Mouse (Mus musculus): ENCODE measurements around the gene Pan3.

Pan3 gene

GRCm38 (mm10) chr5:147429535-147430305 is at the start of gene Pan3:
TSS of gene Pan3 (plus strand) at chr5:147430161.
- peak; percentile 91 for DNase-seq (ENCODE audit: low read depth, low spot score)

GRCm38 (mm10) chr5:147381396-147381795 is 48.6 kb upstream of the Pan3 start:
- DNase-seq (ENCODE audit: low read depth, low spot score), result peak; percentile 78

GRCm38 (mm10) chr5:147386865-147387264 is 43.1 kb upstream of the Pan3 start:
- DNase-seq (ENCODE audit: low read depth, low spot score), result no peak

GRCm38 (mm10) chr5:147388376-147389008 is 41.5 kb upstream of the Pan3 start:
- no peak for DNase-seq (ENCODE audit: low read depth, low spot score)

- DNase-seq (ENCODE audit: low read depth, low spot score), result no peak
Measured at GRCm38 (mm10) chr5:147389052-147389451, 40.9 kb upstream of the Pan3 start.

- DNase-seq (ENCODE audit: low read depth, low spot score), result no peak
Measured at GRCm38 (mm10) chr5:147390772-147391171, 39.2 kb upstream of the Pan3 start.

GRCm38 (mm10) chr5:147392667-147393213 is 37.2 kb upstream of the Pan3 start:
- DNase-seq (ENCODE audit: low read depth, low spot score), result no peak

GRCm38 (mm10) chr5:147395050-147395449 is 34.9 kb upstream of the Pan3 start:
- DNase-seq (ENCODE audit: low read depth, low spot score), result no peak

GRCm38 (mm10) chr5:147399843-147400504 is 30.0 kb upstream of the Pan3 start, which contains the start of gene Flt3:
TSS of gene Flt3 (minus strand) at chr5:147400489.
- DNase-seq (ENCODE audit: low read depth, low spot score), result peak; percentile 26

- no peak for DNase-seq (ENCODE audit: low read depth, low spot score)
Measured at GRCm38 (mm10) chr5:147400505-147400979, 29.4 kb upstream of the Pan3 start.

GRCm38 (mm10) chr5:147401024-147401423 is 28.9 kb upstream of the Pan3 start:
- no peak for DNase-seq (ENCODE audit: low read depth, low spot score)

GRCm38 (mm10) chr5:147402505-147402904 is 27.5 kb upstream of the Pan3 start:
- DNase-seq (ENCODE audit: low read depth, low spot score), result peak; percentile 55

GRCm38 (mm10) chr5:147406135-147406534 is 23.8 kb upstream of the Pan3 start:
- no peak for DNase-seq (ENCODE audit: low read depth, low spot score)

GRCm38 (mm10) chr5:147408731-147409130 is 21.2 kb upstream of the Pan3 start:
- no peak for DNase-seq (ENCODE audit: low read depth, low spot score)

- DNase-seq (ENCODE audit: low read depth, low spot score), result no peak
Measured at GRCm38 (mm10) chr5:147410585-147410984, 19.4 kb upstream of the Pan3 start.

- DNase-seq (ENCODE audit: low read depth, low spot score), result no peak
Measured at GRCm38 (mm10) chr5:147417986-147418385, 12.0 kb upstream of the Pan3 start.

GRCm38 (mm10) chr5:147418394-147419121 is 11.4 kb upstream of the Pan3 start:
- DNase-seq (ENCODE audit: low read depth, low spot score), result no peak

GRCm38 (mm10) chr5:147423612-147424011 is 6.3 kb upstream of the Pan3 start:
- no peak for DNase-seq (ENCODE audit: low read depth, low spot score)

- no peak for DNase-seq (ENCODE audit: low read depth, low spot score)
Measured at GRCm38 (mm10) chr5:147426048-147426805, 3.7 kb upstream of the Pan3 start.

GRCm38 (mm10) chr5:147430361-147430935 is 487 bp downstream of the Pan3 start:
- DNase-seq (ENCODE audit: low read depth, low spot score), result no peak

Measured in forelimb bud, embryonic 11.5 days (tissue).